Mouse (Mus musculus) megakaryocyte, adult 5-6 weeks (primary cell): ENCODE data around the gene Pkdrej. TPM values are rescaled to one million over a fixed set of nuclear protein-coding genes. Genes with fewer than 3 reads are reported as not detected.

ENCODE experiments used
- ATAC-seq: 2 replicates; pipeline ENCODE4 v1.8.0; 2016; ENCODE audit warnings: mild to moderate bottlenecking, inconsistent platforms; ENCODE audit not compliant: poor library complexity, severe bottlenecking
- total RNA-seq, 2 experiments: library from RNA; stranded (forward) in 1 of 2; stranded (reverse) in 1 of 2; fragments of 153-499, 151-499 nt in 1 of 2; fragments of 221-1000, 200-1000 nt in 1 of 2; gene quantifications; 2 replicates each; pipeline versions ENCODE4 v1.2.3 to v1.2.4; 2015 to 2017

Pkdrej gene
- total RNA-seq, 2 experiments from 2014 or later = not detected

GRCm38 (mm10) chr15:85772146-85772740 lies 49.3 kb downstream of the Pkdrej start:
- no peak for ATAC-seq

DNA sequence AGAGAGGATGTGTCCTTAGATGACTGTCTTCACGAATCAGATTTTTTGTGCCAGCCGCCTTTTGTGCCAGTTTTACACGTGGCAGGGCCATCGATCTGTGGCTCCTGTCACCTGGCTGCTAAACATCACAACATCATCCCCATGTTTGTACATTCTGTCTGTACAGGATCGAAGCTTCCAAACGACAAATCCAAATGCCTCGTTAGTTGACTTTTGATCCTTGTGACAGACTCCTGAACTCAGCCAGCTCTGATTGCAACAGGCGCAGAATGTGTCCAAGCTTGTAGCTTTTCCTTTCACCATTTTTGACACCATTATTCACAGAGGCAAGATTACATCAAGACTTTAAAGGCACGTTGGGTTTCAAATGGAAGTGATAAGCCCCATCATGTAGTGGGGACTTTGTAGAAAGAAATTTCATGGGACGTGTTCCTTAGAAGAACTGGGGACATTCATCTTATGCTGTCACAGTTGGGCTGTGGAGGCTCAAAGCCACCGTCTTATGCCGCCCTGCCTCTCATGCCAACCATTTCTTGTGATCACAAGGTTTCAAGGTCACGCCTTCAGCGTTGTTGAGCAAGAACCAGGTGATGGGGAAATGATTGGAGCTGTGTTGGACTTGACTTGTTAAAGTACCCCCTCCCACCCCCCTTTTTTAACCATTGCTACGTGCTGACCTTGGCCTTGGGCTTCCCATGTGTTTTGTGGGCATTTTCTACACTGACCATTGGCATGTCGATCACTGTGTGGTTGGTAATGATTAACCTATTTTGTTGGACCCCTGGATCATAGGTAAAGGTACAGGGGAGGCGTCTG lies 50.0 kb downstream of the Pkdrej start:
- ATAC-seq = no peak

- no peak for ATAC-seq
Measured at GRCm38 (mm10) chr15:85768991-85769390, 52.5 kb downstream of the Pkdrej start.

GRCm38 (mm10) chr15:85766677-85767076 lies 54.9 kb downstream of the Pkdrej start:
- ATAC-seq = no peak

DNA sequence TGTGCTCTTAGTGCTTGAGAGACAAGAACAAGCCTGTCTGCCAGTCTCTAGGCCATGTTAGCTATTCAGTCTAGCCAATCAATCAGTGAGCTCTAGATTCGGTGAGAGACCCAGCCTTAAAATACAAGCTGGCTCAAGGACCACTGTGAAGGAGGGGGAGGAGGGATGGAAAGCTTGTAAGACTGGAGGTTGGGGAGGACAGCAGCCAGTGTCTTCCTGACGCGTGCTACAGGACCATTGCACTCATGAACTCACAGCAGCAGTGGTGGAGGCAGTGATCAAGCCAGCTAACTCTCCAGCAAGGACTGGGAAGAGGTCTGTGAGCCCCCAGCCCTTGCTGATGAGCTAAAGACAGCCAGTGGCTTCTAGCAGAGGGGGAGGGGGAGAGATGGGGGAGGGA lies 56.5 kb downstream of the Pkdrej start:
- no peak for ATAC-seq

Other genes starting within 250 kb of the Pkdrej start
- gene Wnt7b, start 239.3 kb downstream of the Pkdrej start, total RNA-seq (2015) = not detected in 2 replicates
- not detected in 2 replicates for gene Wnt7b, start 239.3 kb downstream of the Pkdrej start, total RNA-seq (2017)
- gene Ppara, start 86.8 kb downstream of the Pkdrej start, total RNA-seq (2015) = not detected in 2 replicates
- not detected in 2 replicates for gene Ppara, start 86.8 kb downstream of the Pkdrej start, total RNA-seq (2017)
- gene Cdpf1, start 10.0 kb downstream of the Pkdrej start, total RNA-seq (2015) = 8.3 and 13.0 TPM in 2 replicates
- gene Cdpf1, start 10.0 kb downstream of the Pkdrej start, total RNA-seq (2017) = 7.7 and 14.5 TPM in 2 replicates
- 2.8 and 3.5 TPM in 2 replicates for gene Ttc38, start 10.6 kb upstream of the Pkdrej start, total RNA-seq (2015)
- 4.9 and 10.7 TPM in 2 replicates for gene Ttc38, start 10.6 kb upstream of the Pkdrej start, total RNA-seq (2017)
- 12.2 and 16.1 TPM in 2 replicates for gene Gtse1, start 38.0 kb upstream of the Pkdrej start, total RNA-seq (2015)
- gene Gtse1, start 38.0 kb upstream of the Pkdrej start, total RNA-seq (2017) = 20.0 and 20.7 TPM in 2 replicates
- gene Trmu, start 57.6 kb upstream of the Pkdrej start, total RNA-seq (2015) = 9.0 and 9.3 TPM in 2 replicates
- 8.8 and 20.9 TPM in 2 replicates for gene Trmu, start 57.6 kb upstream of the Pkdrej start, total RNA-seq (2017)
- 1.0 and 1.2 TPM in 2 replicates for gene Celsr1, start 212.0 kb upstream of the Pkdrej start, total RNA-seq (2015)
- 1.2 and 4.4 TPM in 2 replicates for gene Celsr1, start 212.0 kb upstream of the Pkdrej start, total RNA-seq (2017)
- gene Gramd4, start 236.0 kb upstream of the Pkdrej start, total RNA-seq (2015) = 11.5 and 13.1 TPM in 2 replicates
- gene Gramd4, start 236.0 kb upstream of the Pkdrej start, total RNA-seq (2017) = 36.8 and 46.0 TPM in 2 replicates